Mouse (Mus musculus) spleen, adult 2 months (tissue): ENCODE data around the gene Cks1b. TPM values are rescaled to one million over a fixed set of nuclear protein-coding genes. Genes with fewer than 3 reads are reported as not detected.
A peak's percentile ranks its signal among the peaks of the same experiment; 100 is the strongest.

Experiments
- DNase-seq, 2 experiments: peaks; one replicate each; pipeline versions ENCODE4 v3.0.0 to v3.0.0-alpha.2; 2012 to 2021; ENCODE audit warnings: low spot score in 2 of 2, low read depth in 1 of 2
- H3K27ac ChIP-seq: fragments of 200-500 bp; 2 replicates; pipeline ENCODE4 v1.5.1; 2012; ENCODE audit warnings: low read length, inconsistent platforms; ENCODE audit not compliant: insufficient read depth
- H3K27me3 ChIP-seq: fragments of 200-500 bp; 2 replicates; pipeline ENCODE4 v1.6.1; 2012; ENCODE audit warnings: mild to moderate bottlenecking, moderate library complexity, low read length, inconsistent platforms; ENCODE audit not compliant: control insufficient read depth, insufficient read depth
- H3K36me3 ChIP-seq: fragments of 200-500 bp; 2 replicates; pipeline ENCODE4 v1.6.1; 2012; ENCODE audit warnings: mild to moderate bottlenecking, low read length, inconsistent platforms; ENCODE audit not compliant: control insufficient read depth, insufficient read depth
- H3K4me1 ChIP-seq: fragments of 200-500 bp; 2 replicates; pipeline ENCODE4 v1.6.1; 2011; ENCODE audit warnings: inconsistent platforms; ENCODE audit not compliant: control insufficient read depth, insufficient read depth, insufficient read length
- H3K4me3 ChIP-seq: fragments of 200-500 bp; 2 replicates; pipeline ENCODE4 v1.5.1; 2011; ENCODE audit warnings: mild to moderate bottlenecking, inconsistent platforms; ENCODE audit not compliant: insufficient read depth, insufficient read length; ENCODE audit errors: extremely low read depth
- CTCF ChIP-seq: fragments of 200-500 bp; IDR thresholded peaks from 2 replicates; pipeline ENCODE4 v1.5.1; 2011; ENCODE audit warnings: mild to moderate bottlenecking, inconsistent platforms; ENCODE audit not compliant: insufficient read depth, insufficient read length, insufficient replicate concordance; ENCODE audit errors: extremely low read depth
- POLR2A ChIP-seq: fragments of 200-500 bp; IDR thresholded peaks from 2 replicates; pipeline ENCODE4 v1.6.1; 2011; ENCODE audit warnings: low read depth, low read length, inconsistent platforms
- WGBS: fragments of 180-500 bp; shearing (Covaris S2); methylation state at CpG from one replicate; pipeline ENCODE4 v1.1.7; 2018; 5-methylcytosine and 5-hydroxymethylcytosine counted together
- polyA plus RNA-seq: library from polyadenylated mRNA; depleted of rRNA; stranded (reverse); fragments of >200 nt; gene quantifications from 2 replicates; pipeline ENCODE4 v1.2.3, GENCODE M21; 2012

Cks1b gene
- polyA plus RNA-seq, 1 experiment: 20.6 TPM

GRCm38 (mm10) chr3:89411490-89412393, 6.4 kb downstream of the Cks1b start, which contains the start of gene Flad1:
Gene Flad1 (minus strand): TSS chr3:89411870.
- H3K36me3 ChIP-seq: peaks cover 10% of the 10 kb centered on the region
- WGBS: 4% methylated on average over 28 of the region's 28 CpGs
- H3K27ac ChIP-seq: peak within 1 kb of the TSS; percentile 38; the same call in 1 of the 2 replicates
- DNase-seq: peak; percentile 94 to 100
- no peak for TF ChIP-seq CTCF
- peak; percentile 46; the same call in 1 of the 2 replicates for TF ChIP-seq POLR2A
- peaks cover 5% of the 10 kb centered on the region for H3K4me1 ChIP-seq
- peak within 1 kb of the TSS; percentile 61 for H3K4me3 ChIP-seq
- no peaks in the 10 kb centered on the region for H3K27me3 ChIP-seq

- no peak for TF ChIP-seq POLR2A
- no peak for TF ChIP-seq CTCF
- no peak for DNase-seq
- Histone ChIP-seq H3K4me3 (no peak overlapping the region), H3K27ac (no peak overlapping the region), H3K36me3 (peaks cover 10% of the 10 kb centered on the region), H3K27me3 (no peaks in the 10 kb centered on the region), H3K4me1 (peaks cover 5% of the 10 kb centered on the region)
- WGBS: 82% methylated on average over 10 of the region's 10 CpGs
Measured at GRCm38 (mm10) chr3:89410864-89411263, 7.3 kb downstream of the Cks1b start.

- peaks cover 5% of the 10 kb centered on the region for H3K4me1 ChIP-seq
- no peaks in the 10 kb centered on the region for H3K27me3 ChIP-seq
- peaks cover 18% of the 10 kb centered on the region for H3K36me3 ChIP-seq
- TF ChIP-seq POLR2A (no peak), CTCF (no peak)
- no peak overlapping the region for H3K27ac ChIP-seq
- DNase-seq: no peak
- no peak overlapping the region for H3K4me3 ChIP-seq
- 90% methylated on average over 3 of the region's 3 CpGs for WGBS
Measured at GRCm38 (mm10) chr3:89409701-89410100, 8.5 kb downstream of the Cks1b start.

- WGBS: 93% methylated on average over 16 of the region's 16 CpGs
- H3K36me3 ChIP-seq: peaks cover 24% of the 10 kb centered on the region
- no peak for TF ChIP-seq CTCF
- TF ChIP-seq POLR2A: no peak
- peaks cover 5% of the 10 kb centered on the region for H3K4me1 ChIP-seq
- H3K27me3 ChIP-seq: no peaks in the 10 kb centered on the region
- H3K27ac ChIP-seq: no peak overlapping the region
- H3K4me3 ChIP-seq: no peak overlapping the region
- no peak for DNase-seq
Measured at GRCm38 (mm10) chr3:89408448-89408847, 9.7 kb downstream of the Cks1b start.

- H3K36me3 ChIP-seq: peaks cover 34% of the 10 kb centered on the region
- 92% methylated on average over 6 of the region's 6 CpGs for WGBS
Measured at GRCm38 (mm10) chr3:89406887-89407286, 11.3 kb downstream of the Cks1b start.

GRCm38 (mm10) chr3:89402693-89403092, 15.5 kb downstream of the Cks1b start, which contains the start of gene Lenep:
Gene Lenep (minus strand): TSS chr3:89402793.
- no peak within 1 kb of the TSS for H3K27ac ChIP-seq
- 84% methylated on average over 5 of the region's 5 CpGs for WGBS
- DNase-seq: no peak
- peaks cover 31% of the 10 kb centered on the region for H3K36me3 ChIP-seq
- no peak within 1 kb of the TSS for H3K4me3 ChIP-seq
- no peak for TF ChIP-seq POLR2A
- no peak for TF ChIP-seq CTCF
- no peaks in the 10 kb centered on the region for H3K27me3 ChIP-seq
- H3K4me1 ChIP-seq: no peaks in the 10 kb centered on the region

More at GRCm38 (mm10) chr3:89406887-89407286, 11.3 kb downstream of the Cks1b start:
- H3K27me3 ChIP-seq: no peaks in the 10 kb centered on the region
- no peak overlapping the region for H3K27ac ChIP-seq
- no peak for TF ChIP-seq POLR2A
- TF ChIP-seq CTCF: no peak
- no peak overlapping the region for H3K4me3 ChIP-seq
- DNase-seq: no peak
- peaks cover 5% of the 10 kb centered on the region for H3K4me1 ChIP-seq
